Mouse (Mus musculus) heart, postnatal 36 days (tissue): ENCODE measurements at regions not wholly inside any gene's neighbourhood (a gene's known extent, or its start where the extent isn't known, plus 50 kb on each side); places are given as distances from the start of the nearest gene placed in this dataset.

Experiments used
- DNase-seq, 2 experiments: peaks; one replicate each; pipeline ENCODE4 v3.0.0; 2021 to 2022
- intact Hi-C: fragments of 180-260 bp; cut with DNase I; formaldehyde crosslinking; loops from one replicate; pipeline ENCODE4 v1.15.1; 2025

GRCm38 (mm10) chr8:42156588-42156987, 739.7 kb upstream of the Frg1 start:
- intact Hi-C loops: no loop called here
- DNase-seq: no peak

DNA sequence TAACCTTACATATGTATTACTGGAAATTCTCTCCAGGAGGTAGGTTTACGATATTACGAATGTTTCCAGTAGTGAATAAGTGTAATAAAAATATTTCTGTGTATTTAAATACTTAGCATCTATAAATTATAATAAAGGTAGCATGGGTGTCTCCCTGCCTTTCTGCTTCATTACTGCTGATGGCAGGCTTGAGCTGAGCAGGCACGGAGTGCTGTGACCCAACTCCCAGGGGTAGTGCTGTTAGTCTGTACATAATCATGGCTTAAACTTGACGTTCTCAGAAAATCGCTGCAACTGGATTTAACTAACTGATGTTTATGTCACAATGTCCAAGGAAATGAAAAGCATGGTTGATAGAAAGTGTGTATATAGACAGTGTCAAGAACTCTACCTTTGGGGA, 727.8 kb upstream of the Frg1 start:
- intact Hi-C loops: no loop called here
- no peak for DNase-seq

DNA sequence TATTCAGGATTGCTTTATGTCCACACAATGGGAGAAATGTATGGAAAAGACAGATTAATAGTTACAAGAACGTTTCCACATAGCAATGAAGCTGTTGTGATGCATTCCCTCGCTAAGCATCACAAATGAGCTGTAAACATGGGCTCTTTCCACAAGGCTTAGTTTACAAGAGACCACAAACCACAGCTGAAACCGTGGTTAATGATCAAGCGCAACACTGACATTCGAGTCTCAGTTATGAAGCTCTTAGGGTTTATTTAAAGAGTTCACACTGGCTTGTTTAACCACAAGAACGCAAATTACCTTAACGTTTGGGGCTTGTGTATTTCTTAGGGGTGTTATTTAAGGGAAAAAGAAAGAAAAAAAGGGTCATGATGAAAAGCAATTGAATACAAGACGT, 727.3 kb upstream of the Frg1 start:
- intact Hi-C loops: no loop called here
- no peak for DNase-seq

- no peak for DNase-seq
- intact Hi-C loops: no loop called here
Observed at GRCm38 (mm10) chr8:42107582-42107981, 690.7 kb upstream of the Frg1 start.

DNA sequence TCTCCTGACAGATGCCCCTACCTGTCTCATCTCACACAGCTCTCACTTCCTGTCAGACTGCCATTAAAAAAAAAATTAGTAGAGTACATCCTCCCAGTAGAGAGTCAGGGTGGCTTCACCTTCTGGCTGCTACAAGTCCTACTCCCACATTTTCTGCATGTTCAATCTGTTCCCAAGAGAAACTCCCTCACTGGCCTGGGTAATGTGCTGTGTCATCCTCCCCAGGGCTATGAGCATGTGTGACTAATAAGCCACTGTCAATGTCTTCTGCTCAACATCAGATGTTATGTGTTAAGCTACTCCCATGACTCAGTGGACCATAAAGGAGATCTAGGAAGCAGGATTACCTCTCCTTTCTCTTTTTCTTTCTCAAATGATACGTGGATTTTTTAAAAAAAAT, 652.4 kb upstream of the Frg1 start:
- intact Hi-C loops: no loop called here
- DNase-seq: no peak

GRCm38 (mm10) chr8:42043526-42043925, 626.7 kb upstream of the Frg1 start:
- DNase-seq: no peak
- intact Hi-C loops: no loop called here

DNA sequence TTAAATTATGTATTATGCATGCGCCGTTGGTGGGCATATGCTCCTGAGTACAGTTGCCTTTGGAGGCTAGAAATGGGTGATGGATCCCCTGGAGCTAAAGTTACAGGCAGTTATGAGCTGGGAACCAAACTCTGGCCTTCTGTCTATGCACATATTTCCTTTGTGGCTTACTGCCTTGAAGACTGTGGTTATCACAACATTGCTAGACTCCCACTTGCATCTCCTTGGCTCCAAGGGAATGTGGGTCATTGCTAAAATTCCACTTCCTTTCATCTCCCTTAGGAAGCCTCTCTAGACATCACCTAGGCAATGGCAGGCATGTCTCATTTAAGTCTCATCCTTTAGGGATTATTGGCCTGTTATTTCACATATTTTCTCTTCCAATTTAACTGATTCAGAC, 622.4 kb upstream of the Frg1 start:
- intact Hi-C loops: no loop called here

GRCm38 (mm10) chr8:42026934-42027333, 610.1 kb upstream of the Frg1 start:
- intact Hi-C loops: no loop called here
- no peak for DNase-seq

More for the DNA sequence above, 622.4 kb upstream of the Frg1 start:
- no peak for DNase-seq

DNA sequence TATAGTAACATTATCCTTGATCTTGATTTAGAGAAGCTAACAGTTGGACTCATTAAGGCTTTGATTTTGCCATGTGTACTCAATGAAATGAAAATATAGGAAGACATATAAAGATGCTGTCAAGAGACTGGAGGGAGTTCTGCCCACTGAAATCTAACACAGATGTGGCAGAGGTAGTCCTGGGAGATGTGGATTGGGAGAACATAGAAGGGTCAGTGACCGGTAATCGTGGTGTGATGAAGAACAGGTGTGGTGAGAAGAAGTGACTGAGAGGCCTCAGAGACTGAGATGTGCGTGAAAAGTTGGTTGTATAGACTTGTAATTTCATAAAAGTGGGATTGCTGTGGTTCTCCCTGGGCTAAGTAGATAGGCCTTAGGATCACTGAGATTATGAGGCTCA, 600.9 kb upstream of the Frg1 start:
- DNase-seq: no peak
- intact Hi-C loops: no loop called here

GRCm38 (mm10) chr8:42003170-42003569, 586.3 kb upstream of the Frg1 start:
- intact Hi-C loops: no loop called here
- DNase-seq: no peak

DNA sequence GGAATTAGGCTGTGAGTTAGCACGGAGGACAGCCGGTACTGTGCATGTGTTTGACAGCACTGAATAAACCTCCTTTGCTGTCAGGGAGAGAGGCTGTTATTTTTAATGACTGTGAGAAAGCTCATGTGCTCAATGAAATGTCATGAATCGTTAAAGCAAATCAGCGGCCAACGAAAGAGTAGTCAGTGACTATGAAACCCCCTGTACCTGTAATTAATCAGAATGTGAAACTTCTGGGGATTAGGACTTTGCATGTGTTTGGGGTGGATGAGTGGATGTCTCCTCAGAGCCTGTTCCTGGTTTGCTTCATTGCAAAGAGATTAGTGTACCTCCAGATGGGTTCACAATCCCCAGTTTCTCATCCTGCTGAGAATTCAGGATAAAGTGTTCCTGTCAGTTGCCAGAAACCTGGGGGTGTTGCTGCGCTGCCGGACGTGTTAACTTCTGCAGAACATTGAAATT, 572.2 kb upstream of the Frg1 start:
- intact Hi-C loops: no loop called here
- no peak for DNase-seq

DNA sequence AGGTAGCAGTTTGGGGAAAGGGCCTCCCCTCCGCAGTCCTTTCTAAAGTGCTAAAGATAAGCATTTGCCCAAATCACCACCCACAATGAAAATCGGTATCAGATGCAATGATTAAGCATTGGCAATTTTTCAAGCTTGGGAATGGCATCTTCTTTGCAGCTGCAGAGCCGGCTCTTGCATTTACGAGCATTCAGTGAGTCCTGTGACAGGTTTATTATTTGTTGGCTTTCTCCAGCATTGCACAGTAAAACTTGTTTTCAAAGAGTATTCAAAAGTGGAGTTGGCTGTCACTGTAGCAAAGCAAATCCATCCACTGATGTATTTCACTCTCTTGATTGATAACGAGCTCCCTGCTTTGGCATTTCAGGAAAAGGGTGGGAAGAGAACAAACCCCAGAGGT, 571.3 kb upstream of the Frg1 start:
- intact Hi-C loops: no loop called here
- DNase-seq: no peak

- DNase-seq: no peak
- intact Hi-C loops: no loop called here
Observed at GRCm38 (mm10) chr8:41987417-41987816, 570.5 kb upstream of the Frg1 start.

- intact Hi-C loops: no loop called here
Observed at GRCm38 (mm10) chr8:41972416-41972815, 555.5 kb upstream of the Frg1 start.

GRCm38 (mm10) chr8:41970536-41970935, 553.7 kb upstream of the Frg1 start:
- intact Hi-C loops: no loop called here
- no peak for DNase-seq

More at GRCm38 (mm10) chr8:41972416-41972815, 555.5 kb upstream of the Frg1 start:
- DNase-seq: no peak

- no peak for DNase-seq
- intact Hi-C loops: no loop called here
Observed at GRCm38 (mm10) chr8:41969408-41969807, 552.5 kb upstream of the Frg1 start.

DNA sequence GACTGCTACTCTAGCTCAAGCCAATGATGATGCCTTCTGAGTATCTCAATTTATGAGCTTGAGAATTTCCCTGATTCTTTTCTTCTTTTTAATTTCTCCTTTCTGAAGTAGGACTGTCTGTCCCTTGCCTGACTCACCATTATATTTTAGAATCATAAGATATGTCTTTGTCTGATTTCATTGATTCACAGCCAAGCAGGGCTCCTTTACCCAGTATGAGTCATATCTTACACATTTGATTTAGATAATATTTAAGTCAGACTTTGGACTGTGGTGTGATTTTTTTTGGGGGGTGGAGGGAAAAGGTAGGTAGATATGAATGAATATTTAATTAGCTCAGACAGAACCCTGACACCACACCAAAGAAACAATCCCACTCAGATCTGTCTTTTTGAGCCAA, 547.2 kb upstream of the Frg1 start:
- DNase-seq: no peak
- intact Hi-C loops: no loop called here

- intact Hi-C loops: no loop called here
Observed at GRCm38 (mm10) chr8:41956878-41957277, 540.0 kb upstream of the Frg1 start.

DNA sequence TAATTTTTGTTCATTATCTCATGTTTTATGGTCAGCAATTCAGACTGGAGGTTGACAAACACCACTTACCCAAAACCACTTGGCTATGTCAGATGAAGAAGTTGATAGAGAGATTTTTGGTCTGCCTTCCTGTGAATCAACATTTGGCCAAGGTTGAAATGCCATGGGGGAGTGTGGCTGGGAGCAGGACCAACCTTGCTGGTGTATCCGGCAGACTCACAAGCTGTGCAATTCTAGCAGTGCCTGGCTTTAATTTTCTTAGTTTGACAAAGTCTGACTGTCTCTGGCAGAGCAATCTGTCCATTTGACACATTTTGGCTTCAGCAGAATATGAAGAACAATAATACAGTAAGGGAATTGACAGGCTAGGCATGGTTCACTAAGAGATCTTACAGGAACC, 533.9 kb upstream of the Frg1 start:
- intact Hi-C loops: no loop called here
- DNase-seq: no peak

More at GRCm38 (mm10) chr8:41956878-41957277, 540.0 kb upstream of the Frg1 start:
- DNase-seq: no peak

- DNase-seq: no peak
- intact Hi-C loops: no loop called here
Observed at GRCm38 (mm10) chr8:41939298-41939697, 522.4 kb upstream of the Frg1 start.

DNA sequence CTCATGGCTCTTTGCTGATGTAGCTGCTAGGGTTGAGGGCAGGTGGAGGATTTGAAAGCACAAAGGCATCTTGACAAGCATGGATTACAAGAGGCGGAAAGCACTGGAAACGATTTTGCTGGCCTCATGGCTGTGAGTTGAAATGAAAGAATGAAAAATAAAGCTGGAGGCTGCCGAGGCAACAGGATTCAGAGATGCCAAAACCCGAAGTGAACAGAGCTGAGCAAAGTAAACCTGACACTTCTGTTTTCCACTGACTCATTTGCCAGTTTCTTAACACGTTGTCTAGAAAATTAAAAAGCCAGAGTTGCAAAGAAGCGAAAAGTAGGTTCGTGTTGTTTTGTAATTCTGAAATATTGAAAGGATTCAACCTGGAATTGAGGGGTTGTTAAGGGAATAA, 504.2 kb upstream of the Frg1 start:
- no peak for DNase-seq
- intact Hi-C loops: no loop called here

DNA sequence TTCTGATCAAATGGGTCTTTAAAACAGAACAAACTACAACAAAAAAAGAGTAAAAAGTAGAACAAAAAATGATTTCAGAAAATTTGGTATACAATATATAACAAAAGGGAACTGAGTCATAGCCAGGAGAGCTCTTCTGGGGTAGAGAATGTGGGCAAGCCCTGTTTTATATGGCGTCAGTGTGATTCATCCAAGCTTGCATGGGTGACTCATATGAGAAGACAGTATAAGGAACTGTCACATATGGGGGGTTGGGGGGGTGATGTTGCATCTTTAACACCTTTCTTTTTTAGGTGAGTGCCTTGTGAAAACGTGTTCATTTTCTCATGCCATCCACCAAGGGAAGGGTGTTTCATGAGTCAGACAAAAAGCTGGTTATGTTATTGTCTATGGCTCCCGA, 503.7 kb upstream of the Frg1 start:
- intact Hi-C loops: no loop called here
- DNase-seq: no peak

- intact Hi-C loops: no loop called here
- DNase-seq: no peak
Observed at GRCm38 (mm10) chr8:41878029-41878748, 461.3 kb upstream of the Frg1 start.
